Mouse (Mus musculus) macrophage (primary cell): ENCODE measurements around the gene Olfr596. TPM values are rescaled to one million over a fixed set of nuclear protein-coding genes. Genes with fewer than 3 reads are reported as not detected.
"Not testable (repeated sequence)": the region's sequence is repeated elsewhere in the genome, so short reads cannot be mapped to it uniquely, and the experiment has no call there.

Experiments
- H3K27ac ChIP-seq: fragments of 350-480 bp; formaldehyde crosslinking; 2 replicates; pipeline ENCODE4 v1.9.0; 2021
- H3K36me3 ChIP-seq: fragments of 350-480 bp; formaldehyde crosslinking; 2 replicates; pipeline ENCODE4 v1.9.0; 2021; ENCODE audit errors: inconsistent target
- H3K4me3 ChIP-seq: fragments of 350-480 bp; formaldehyde crosslinking; 2 replicates; pipeline ENCODE4 v1.9.0; 2021; ENCODE audit errors: inconsistent target
- H3K79me2 ChIP-seq: fragments of 350-480 bp; formaldehyde crosslinking; 2 replicates; pipeline ENCODE4 v1.9.0; 2021; ENCODE audit errors: inconsistent target
- WGBS: methylation state at CpG from one replicate; pipeline ENCODE4 v1.1.7; 2026; ENCODE audit warnings: inconsistent platforms; ENCODE audit not compliant: missing documents; 5-methylcytosine and 5-hydroxymethylcytosine counted together
- polyA plus RNA-seq: library from polyadenylated mRNA; stranded (reverse); fragments of 250-400 nt; gene quantifications from 3 replicates; pipeline ENCODE4 v1.2.4, GENCODE M21; 2018; ENCODE audit warnings: inconsistent platforms
- total RNA-seq, 78 experiments: library from RNA; depleted of rRNA; stranded (reverse); fragments of 250-400 nt; gene quantifications; 1 replicate in 9 of 78; 2 replicates in 24 of 78; 3 replicates in 43 of 78; 4 replicates in 2 of 78; pipeline ENCODE4 v1.2.4; 2018; ENCODE audit warnings: inconsistent platforms in 56 of 78

Olfr596 gene
- not detected for total RNA-seq (2018; cell fraction: chromatin; rRNA removed)
- total RNA-seq (2018; cell fraction: cytosol; rRNA removed) = not detected
- not detected for total RNA-seq (2018; cell fraction: nucleus; rRNA removed)
- not detected in 3 replicates for polyA plus RNA-seq

DNA sequence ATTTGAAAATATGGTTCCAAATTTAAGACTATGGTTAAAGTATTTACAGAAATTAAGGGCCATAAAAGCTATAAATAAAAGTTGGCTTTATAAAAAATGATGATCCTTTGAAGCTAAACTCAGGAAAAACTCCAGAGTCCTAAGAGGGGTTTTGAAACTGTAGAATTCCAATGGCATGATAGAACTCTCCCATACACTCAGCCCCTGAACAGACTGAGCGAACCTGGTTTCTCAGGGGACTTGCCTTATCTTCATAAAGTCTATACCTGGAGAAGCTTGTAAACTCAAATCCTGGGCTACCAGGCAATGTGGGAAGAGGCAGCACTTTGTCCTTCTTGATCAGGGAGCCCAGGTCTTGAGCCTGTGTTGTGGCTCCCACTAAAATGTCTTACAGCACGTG is at the start of gene Olfr596:
Gene Olfr596 (plus strand): TSS at position 301 of the 400 bp plus-strand sequence.
- not testable (repeated sequence) for H3K27ac ChIP-seq, H3K4me3 ChIP-seq, H3K36me3 ChIP-seq, H3K79me2 ChIP-seq
- 100% methylated on average over 1 of the region's 2 CpGs for WGBS

DNA sequence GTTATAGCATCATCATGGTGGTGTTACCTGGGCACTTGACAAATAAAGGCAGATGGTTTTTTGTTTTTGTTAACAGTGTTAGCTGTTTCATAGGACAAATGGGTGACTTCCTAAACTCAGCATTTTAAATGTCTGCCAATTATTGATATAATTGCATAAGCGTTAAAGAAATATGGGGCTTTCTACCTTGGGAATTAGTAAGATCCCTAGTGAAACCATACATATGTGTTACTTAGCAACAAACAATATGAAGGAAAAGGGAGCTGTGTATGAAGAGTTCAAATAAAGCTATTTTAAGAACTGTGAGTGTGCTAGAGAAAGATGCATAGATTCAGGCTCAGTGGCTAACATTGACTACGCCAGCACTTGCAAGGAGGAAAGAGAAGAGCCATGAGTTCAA is 10.6 kb downstream of the Olfr596 start, which contains the start of gene Olfr597:
Gene Olfr597 (plus strand): TSS at position 301 of the 400 bp plus-strand sequence.
- H3K27ac ChIP-seq, H3K4me3 ChIP-seq, H3K79me2 ChIP-seq, H3K36me3 ChIP-seq: not testable (repeated sequence)
- 93% methylated on average over 1 of the region's 2 CpGs for WGBS

DNA sequence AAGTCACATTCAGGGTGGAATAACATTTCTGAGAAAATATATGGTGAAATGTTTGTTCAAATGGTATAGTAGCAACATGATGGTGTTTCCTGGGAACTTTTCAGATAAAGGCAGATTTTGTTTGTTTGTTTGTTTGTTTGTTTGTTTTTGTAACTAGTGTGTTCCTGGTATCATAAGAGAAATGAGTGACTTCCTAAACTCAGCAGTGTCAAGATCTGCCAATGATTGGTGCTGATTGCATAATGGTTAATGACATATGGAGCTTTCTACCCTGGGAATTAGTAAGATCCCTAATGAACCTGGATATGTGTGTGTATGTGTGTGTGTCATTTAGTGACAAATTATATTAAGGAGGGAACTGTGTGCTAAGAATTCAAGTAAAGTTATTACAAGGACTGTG is 17.8 kb downstream of the Olfr596 start, which contains the start of gene Olfr598:
Gene Olfr598 (plus strand): TSS at position 301 of the 400 bp plus-strand sequence.
- no peak within 1 kb of the TSS for H3K4me3 ChIP-seq
- H3K79me2 ChIP-seq = no peaks in the 10 kb centered on the region
- no peaks in the 10 kb centered on the region for H3K36me3 ChIP-seq
- H3K27ac ChIP-seq = no peak within 1 kb of the TSS

DNA sequence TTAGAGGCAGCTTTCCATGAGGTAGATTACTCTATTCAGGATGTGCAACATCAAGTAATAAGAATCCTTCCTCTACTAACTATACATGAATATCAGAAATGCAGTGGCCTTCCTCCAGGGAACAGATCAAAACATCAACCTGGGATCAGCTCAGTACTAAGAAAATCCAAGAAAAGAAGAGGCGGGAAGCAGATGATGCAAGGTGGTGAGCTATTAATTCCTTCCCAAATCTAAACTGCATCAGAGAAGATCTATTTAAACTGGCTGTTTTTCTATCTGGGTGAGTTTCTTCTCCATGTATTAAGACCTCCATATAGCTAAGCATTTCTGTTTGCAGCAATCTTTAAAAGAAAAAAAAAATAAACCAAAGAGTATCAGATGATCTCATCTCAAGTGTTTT is 30.2 kb downstream of the Olfr596 start, which contains the start of gene Olfr599:
Gene Olfr599 (plus strand): TSS at position 301 of the 400 bp plus-strand sequence.
- Histone ChIP-seq H3K4me3 (no peak within 1 kb of the TSS), H3K79me2 (no peaks in the 10 kb centered on the region), H3K36me3 (no peaks in the 10 kb centered on the region), H3K27ac (no peak within 1 kb of the TSS)
- WGBS = 100% methylated on average over 1 of the region's 1 CpGs

DNA sequence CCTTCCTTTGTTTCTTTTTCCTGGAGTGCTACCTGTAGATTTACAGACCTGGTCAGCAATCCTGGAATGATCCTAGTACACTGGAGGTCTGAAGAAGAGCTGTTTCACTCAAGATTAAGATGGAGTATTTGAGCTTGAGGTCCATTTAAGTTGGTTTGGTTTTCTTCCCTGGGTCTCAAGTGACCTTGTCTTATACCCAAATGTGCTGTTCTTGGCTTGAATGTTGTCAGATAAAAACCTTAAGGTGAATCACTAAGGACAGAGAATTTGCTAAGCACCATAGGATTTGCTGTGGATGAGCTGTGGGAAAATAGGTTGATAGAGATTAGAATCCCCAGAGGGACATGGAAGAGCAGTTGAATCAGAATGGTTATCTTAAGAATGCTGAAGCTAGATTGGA is 44.1 kb downstream of the Olfr596 start, which contains the start of gene Olfr600:
Gene Olfr600 (minus strand): TSS at position 101 of the 400 bp plus-strand sequence.
- Histone ChIP-seq H3K4me3 (no peak within 1 kb of the TSS), H3K27ac (no peak within 1 kb of the TSS), H3K79me2 (no peaks in the 10 kb centered on the region), H3K36me3 (no peaks in the 10 kb centered on the region)

Other genes starting within 250 kb of the Olfr596 start
- gene Olfr584, start 223.8 kb upstream of the Olfr596 start, polyA plus RNA-seq = not detected in 3 replicates
- gene Olfr585, start 207.9 kb upstream of the Olfr596 start, polyA plus RNA-seq = not detected in 3 replicates
- not detected in 3 replicates for gene Olfr586, start 180.0 kb upstream of the Olfr596 start, polyA plus RNA-seq
- not detected in 3 replicates for gene Olfr588-ps1, start 164.8 kb upstream of the Olfr596 start, polyA plus RNA-seq
- not detected in 3 replicates for gene Olfr589, start 149.3 kb upstream of the Olfr596 start, polyA plus RNA-seq
- not detected in 3 replicates for gene Olfr591, start 127.3 kb upstream of the Olfr596 start, polyA plus RNA-seq
- gene Olfr592, start 120.8 kb upstream of the Olfr596 start, polyA plus RNA-seq = not detected in 3 replicates
- gene Olfr593, start 93.8 kb upstream of the Olfr596 start, polyA plus RNA-seq = not detected in 3 replicates
- gene Olfr594, start 88.7 kb upstream of the Olfr596 start, polyA plus RNA-seq = not detected in 3 replicates
- gene Usp17ld, start 53.1 kb upstream of the Olfr596 start, polyA plus RNA-seq = not detected in 3 replicates
- not detected in 3 replicates for gene Olfr597, start 10.7 kb downstream of the Olfr596 start, polyA plus RNA-seq
- gene Olfr598, start 17.9 kb downstream of the Olfr596 start, polyA plus RNA-seq = not detected in 3 replicates
- gene Olfr599, start 30.3 kb downstream of the Olfr596 start, polyA plus RNA-seq = not detected in 3 replicates
- gene Olfr600, start 44.0 kb downstream of the Olfr596 start, polyA plus RNA-seq = not detected in 3 replicates
- gene Olfr601, start 57.0 kb downstream of the Olfr596 start, polyA plus RNA-seq = not detected in 3 replicates
- not detected in 3 replicates for gene Olfr603, start 80.5 kb downstream of the Olfr596 start, polyA plus RNA-seq
- gene Usp17lc, start 109.4 kb downstream of the Olfr596 start, polyA plus RNA-seq = not detected in 3 replicates
- not detected in 3 replicates for gene Olfr605, start 139.8 kb downstream of the Olfr596 start, polyA plus RNA-seq
- not detected in 3 replicates for gene Olfr606, start 143.4 kb downstream of the Olfr596 start, polyA plus RNA-seq
- not detected in 3 replicates for gene Olfr607, start 158.5 kb downstream of the Olfr596 start, polyA plus RNA-seq
- gene Olfr608, start 164.2 kb downstream of the Olfr596 start, polyA plus RNA-seq = not detected in 3 replicates
- gene Olfr609, start 192.4 kb downstream of the Olfr596 start, polyA plus RNA-seq = not detected in 3 replicates
- gene Olfr610, start 206.5 kb downstream of the Olfr596 start, polyA plus RNA-seq = not detected in 3 replicates
- not detected in 3 replicates for gene Olfr611, start 215.2 kb downstream of the Olfr596 start, polyA plus RNA-seq
- gene Olfr612, start 237.1 kb downstream of the Olfr596 start, polyA plus RNA-seq = not detected in 3 replicates
- gene Olfr613, start 242.4 kb downstream of the Olfr596 start, polyA plus RNA-seq = not detected in 3 replicates